Mouse (Mus musculus): Measurements from ENCODE around the gene Wt1.

- no peak for TF ChIP-seq CTCF (IDR thresholded peaks at IDR 0.05; ENCODE audit: control insufficient read depth, insufficient read depth, low read length)
- TF ChIP-seq POLR2A (IDR thresholded peaks at IDR 0.05; ENCODE audit: borderline replicate concordance, control insufficient read depth, low read depth, low read length): no peak
Observed at GRCm38 (mm10) chr2:105123431-105123830, 2.9 kb upstream of the Wt1 start.
